Mouse (Mus musculus): ENCODE measurements around the gene Gm21188.
"Not testable (repeated sequence)": the region's sequence is repeated elsewhere in the genome, so short reads cannot be mapped to it uniquely, and the experiment has no call there.

DNA sequence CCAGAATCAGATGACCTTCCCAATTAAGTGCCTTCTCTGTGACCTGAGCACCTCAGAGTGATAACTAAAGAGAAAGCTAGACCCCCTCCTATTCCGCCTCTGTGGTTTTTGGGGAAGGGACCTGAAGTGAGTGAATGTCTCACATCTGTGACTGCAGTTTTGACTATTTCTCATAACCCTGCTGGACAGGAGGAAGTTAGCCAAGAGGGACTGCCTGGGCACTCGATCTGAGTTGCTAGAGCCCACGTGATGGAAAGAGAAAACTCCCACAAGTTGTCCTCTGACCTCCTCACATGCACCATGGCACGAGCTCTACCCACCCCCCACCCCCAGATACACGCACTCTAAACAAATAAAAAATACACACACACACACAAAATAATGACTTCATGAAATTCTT lies 3.4 kb downstream of the Gm21188 start:
- TF ChIP-seq POLR2A (IDR thresholded peaks at IDR 0.05; ENCODE audit: control insufficient read depth in 1 of 2, insufficient read depth in 1 of 2, low read depth in 1 of 2, low read length in 2 of 2, poor library complexity in 1 of 2); EP300 (IDR thresholded peaks at IDR 0.05; ENCODE audit: low read depth in 1 of 2, low read length in 2 of 2); MAX (IDR thresholded peaks at IDR 0.05; ENCODE audit: low read length); ZC3H11A (IDR thresholded peaks at IDR 0.05; ENCODE audit: low read depth, low read length); CTCF (IDR thresholded peaks at IDR 0.05 in 2 of 3, conservative IDR thresholded peaks at IDR 0.05 in 1 of 3; ENCODE audit: control insufficient read depth in 1 of 3, insufficient read depth in 1 of 3, low read depth in 2 of 3, low read length in 3 of 3, poor library complexity in 1 of 3, severe bottlenecking in 1 of 3); JUND (IDR thresholded peaks at IDR 0.05; ENCODE audit: low read depth, low read length); RAD21 (IDR thresholded peaks at IDR 0.05; ENCODE audit: low read depth, low read length); UBTF (IDR thresholded peaks at IDR 0.05; ENCODE audit: borderline replicate concordance, insufficient read depth, low read depth, low read length); KAT2A (conservative IDR thresholded peaks at IDR 0.05; ENCODE audit: low read depth, low read length); GABPA (IDR thresholded peaks at IDR 0.05; ENCODE audit: low read depth, low read length); MAFK (IDR thresholded peaks at IDR 0.05; ENCODE audit: borderline replicate concordance, low read depth, low read length); GATA1 (IDR thresholded peaks at IDR 0.05; ENCODE audit: low read depth, low read length); MXI1 (IDR thresholded peaks at IDR 0.05; ENCODE audit: low read depth, low read length): not testable (repeated sequence)

Measured in MEL (cell line).